In genomic region chr2:49629181-49629580, GRCm38 (mm10) we compare ENCODE assay signal across 28 mouse cellular contexts. TPM values are rescaled to one million over a fixed set of nuclear protein-coding genes. Genes with fewer than 3 reads are reported as not detected.
DNase-seq lines count a peak whose midpoint lies in the region; ATAC-seq and TF ChIP-seq lines count a peak whose summit lies in the region.
"Had no signal": no experiment of that assay in that cellular context is flagged by ENCODE, and none has a peak within 500 bp of the region (broad histone marks: within the 10 kb centered on the region; RNA-seq: fewer than 3 reads in every experiment).

No protein-coding gene starts in this region.

- H3K9ac ChIP-seq in kidney, postnatal 0 days (ENCODE audit: low read depth, low read length) = no peak overlapping the region
- H3K9ac ChIP-seq: forebrain, embryonic 13.5 days; heart, embryonic 12.5 days; intestine, embryonic 15.5 days; limb, embryonic 12.5 days; liver, embryonic 15.5 days; lung, embryonic 14.5 days; neural tube, embryonic 12.5 days had no signal

- H3K27ac ChIP-seq in kidney, postnatal 0 days = no peak overlapping the region
- H3K27ac ChIP-seq: hindbrain, postnatal 0 days; intestine, embryonic 15.5 days; limb, embryonic 12.5 days; liver, embryonic 15.5 days; midbrain, embryonic 10.5 days; neural tube, embryonic 12.5 days had no signal

- no peak overlapping the region for H3K4me2 ChIP-seq in kidney, postnatal 0 days (ENCODE audit: low read length)
- H3K4me2 ChIP-seq: forebrain, embryonic 13.5 days; heart, embryonic 12.5 days; intestine, embryonic 15.5 days; limb, embryonic 12.5 days; liver, embryonic 15.5 days; lung, embryonic 14.5 days; neural tube, embryonic 12.5 days had no signal

- TF ChIP-seq CTCF in kidney, postnatal 0 days (IDR thresholded peaks at IDR 0.05; ENCODE audit: low read depth) = no peak

- H3K36me3 ChIP-seq in kidney, postnatal 0 days (ENCODE audit: insufficient read depth, low read length) = no peaks in the 10 kb centered on the region
- H3K36me3 ChIP-seq: heart, embryonic 12.5 days; intestine, embryonic 15.5 days; liver, embryonic 15.5 days had no signal

- no peaks in the 10 kb centered on the region for H3K9me3 ChIP-seq in kidney, postnatal 0 days (replicated peaks; ENCODE audit: low read length)
- H3K9me3 ChIP-seq: forebrain, embryonic 13.5 days; heart, embryonic 12.5 days; intestine, embryonic 15.5 days; liver, embryonic 15.5 days; neural tube, embryonic 12.5 days had no signal

- ATAC-seq in kidney, postnatal 0 days (replicated peaks; ENCODE audit: low FRiP score, low read depth) = peak; percentile 71; the same call in 1 of the 2 replicates
- ATAC-seq in megakaryocyte-erythroid progenitor cell, adult 5-6 weeks (replicated peaks; ENCODE audit: low FRiP score, low TSS enrichment, poor library complexity, severe bottlenecking) = no peak
- ATAC-seq: CD4-positive, CD25-positive, alpha-beta regulatory T cell, adult 4 months; forebrain, embryonic 13.5 days; hindbrain, postnatal 0 days; intestine, embryonic 15.5 days had no signal

- H3K27me3 ChIP-seq in kidney, postnatal 0 days (ENCODE audit: insufficient read depth, low read length) = no peaks in the 10 kb centered on the region
- H3K27me3 ChIP-seq: forebrain, embryonic 13.5 days; heart, embryonic 12.5 days; intestine, embryonic 15.5 days; limb, embryonic 12.5 days; liver, embryonic 15.5 days; neural tube, embryonic 12.5 days had no signal

- DNase-seq in kidney, adult 11 months = peak; percentile 24
- no peak for DNase-seq in kidney, postnatal 10 days
- peak; percentile 15 to 36 for DNase-seq in kidney, adult 8-10 months
- peak; percentile 63 for DNase-seq in kidney, postnatal 0 days (ENCODE audit: low spot score)
- no peak for DNase-seq in embryo, embryonic 10.5 days (ENCODE audit: low spot score)
- DNase-seq in frontal cortex, postnatal 25 days (ENCODE audit: low spot score in 2 of 2) = no peak
- DNase-seq: adrenal gland, postnatal 25 days; cerebellum, adult 18-20 months; cerebellum, postnatal 10 days; gastrocnemius, postnatal 14 days; heart, postnatal 4 days; layer of hippocampus, adult 9-11 months; lung, embryonic 14.5 days; lung, postnatal 14 days; thymus, postnatal 4 days had no signal

- no peak overlapping the region for H3K4me3 ChIP-seq in kidney, postnatal 0 days (replicated peaks; ENCODE audit: low read depth, low read length)
- H3K4me3 ChIP-seq: forebrain, embryonic 13.5 days; heart, embryonic 12.5 days; intestine, embryonic 15.5 days; limb, embryonic 12.5 days; liver, embryonic 15.5 days; midbrain, embryonic 10.5 days; myocyte; neural tube, embryonic 12.5 days had no signal

- H3K4me1 ChIP-seq in kidney, postnatal 0 days (replicated peaks; ENCODE audit: insufficient read depth, low read length) = no peaks in the 10 kb centered on the region
- H3K4me1 ChIP-seq: heart, embryonic 12.5 days; intestine, embryonic 15.5 days; liver, embryonic 15.5 days had no signal

- 48% methylated on average over 12 of the region's 12 CpGs for WGBS in kidney, postnatal 0 days

RNA-seq across cellular contexts. Expression of gene Kif5c, which starts 10.1 kb away (rescaled TPM):
- 2.7 TPM in 2 replicates for polyA plus RNA-seq in kidney, postnatal 0 days (2015; fragmentation: Nextera tagmentation; extraction: Ambion mirVana)
- 0.09 and 0.74 TPM in 2 replicates for total RNA-seq in megakaryocyte-erythroid progenitor cell, adult 5-6 weeks (2014; fragmentation: Nextera tagmentation)
- total RNA-seq in megakaryocyte-erythroid progenitor cell, adult 5-6 weeks (2017) = 2.0 TPM in 1 of 2 replicates, not detected in the other
- total RNA-seq: granulocyte monocyte progenitor cell, adult 5-6 weeks had no signal
- polyA plus RNA-seq: liver, adult 2 months had no signal

Comparison
In these comparisons a context has a peak if more than half of its experiments do, and no peak if none do; other contexts are left out.
1. DNase-seq: peak in kidney, adult 11 months (single experiment), kidney, adult 8-10 months (2 of 2) and kidney, postnatal 0 days (single experiment); none in kidney, postnatal 10 days (single experiment), embryo, embryonic 10.5 days (single experiment) and frontal cortex, postnatal 25 days (0 of 2).